Mouse (Mus musculus): Measurements from ENCODE around the gene Serpina16. TPM values are rescaled to one million over a fixed set of nuclear protein-coding genes. Genes with fewer than 3 reads are reported as not detected.

Serpina16 gene
- total RNA-seq, 2 experiments from 2014 or later, result not detected

GRCm38 (mm10) chr12:103659171-103659570 lies 16.8 kb downstream of the Serpina16 start:
- no peak for ATAC-seq (replicated peaks; ENCODE audit: poor library complexity, severe bottlenecking)

GRCm38 (mm10) chr12:103657991-103658390 lies 17.9 kb downstream of the Serpina16 start:
- no peak for ATAC-seq (replicated peaks; ENCODE audit: poor library complexity, severe bottlenecking)

- no peak for ATAC-seq (replicated peaks; ENCODE audit: poor library complexity, severe bottlenecking)
Observed at GRCm38 (mm10) chr12:103656848-103657626, 18.9 kb downstream of the Serpina16 start, which contains the start of gene Serpina6. Gene Serpina6, minus strand, starts transcription at chr12:103657212.

GRCm38 (mm10) chr12:103655123-103656044 lies 20.6 kb downstream of the Serpina16 start:
- ATAC-seq (replicated peaks; ENCODE audit: poor library complexity, severe bottlenecking), result no peak

- no peak for ATAC-seq (replicated peaks; ENCODE audit: poor library complexity, severe bottlenecking)
Observed at GRCm38 (mm10) chr12:103653836-103654235, 22.1 kb downstream of the Serpina16 start.

- no peak for ATAC-seq (replicated peaks; ENCODE audit: poor library complexity, severe bottlenecking)
Observed at GRCm38 (mm10) chr12:103646314-103646713, 29.6 kb downstream of the Serpina16 start.

- no peak for ATAC-seq (replicated peaks; ENCODE audit: poor library complexity, severe bottlenecking)
Observed at GRCm38 (mm10) chr12:103644601-103645000, 31.3 kb downstream of the Serpina16 start.

GRCm38 (mm10) chr12:103643818-103644217 lies 32.1 kb downstream of the Serpina16 start:
- no peak for ATAC-seq (replicated peaks; ENCODE audit: poor library complexity, severe bottlenecking)

GRCm38 (mm10) chr12:103643336-103643735 lies 32.6 kb downstream of the Serpina16 start:
- ATAC-seq (replicated peaks; ENCODE audit: poor library complexity, severe bottlenecking), result peak; percentile 68

GRCm38 (mm10) chr12:103635846-103636245 lies 40.1 kb downstream of the Serpina16 start:
- ATAC-seq (replicated peaks; ENCODE audit: poor library complexity, severe bottlenecking), result no peak

- ATAC-seq (replicated peaks; ENCODE audit: poor library complexity, severe bottlenecking), result no peak
Observed at GRCm38 (mm10) chr12:103634430-103634829, 41.5 kb downstream of the Serpina16 start.

GRCm38 (mm10) chr12:103631203-103631612 lies 44.7 kb downstream of the Serpina16 start, which contains the start of gene Serpina10:
Gene Serpina10, minus strand, starts transcription at chr12:103631444.
- no peak for ATAC-seq (replicated peaks; ENCODE audit: poor library complexity, severe bottlenecking)

Other genes starting within 250 kb of the Serpina16 start
- 57.2 and 75.3 TPM in 2 replicates for gene Ifi27, start 241.9 kb downstream of the Serpina16 start, total RNA-seq (2014; fragmentation: Nextera tagmentation)
- 24.0 and 53.0 TPM in 2 replicates for gene Ifi27, start 241.9 kb downstream of the Serpina16 start, total RNA-seq (2017)
- 1.3 and 8.9 TPM in 2 replicates for gene Ifi27l2a, start 232.5 kb downstream of the Serpina16 start, total RNA-seq (2014; fragmentation: Nextera tagmentation)
- gene Ifi27l2a, start 232.5 kb downstream of the Serpina16 start, total RNA-seq (2017), result 3.5 and 4.0 TPM in 2 replicates
- not detected in 2 replicates for gene Ifi27l2b, start 218.9 kb downstream of the Serpina16 start, total RNA-seq (2014; fragmentation: Nextera tagmentation)
- not detected in 2 replicates for gene Ifi27l2b, start 218.9 kb downstream of the Serpina16 start, total RNA-seq (2017)
- gene Ppp4r4, start 143.9 kb downstream of the Serpina16 start, total RNA-seq (2014; fragmentation: Nextera tagmentation), result 0.43 TPM in 1 of 2 replicates, not detected in the other
- gene Ppp4r4, start 143.9 kb downstream of the Serpina16 start, total RNA-seq (2017), result 0.30 TPM in 1 of 2 replicates, not detected in the other
- not detected in 2 replicates for gene Serpina10, start 44.7 kb downstream of the Serpina16 start, total RNA-seq (2014; fragmentation: Nextera tagmentation)
- not detected in 2 replicates for gene Serpina10, start 44.7 kb downstream of the Serpina16 start, total RNA-seq (2017)
- not detected in 2 replicates for gene Serpina6, start 18.9 kb downstream of the Serpina16 start, total RNA-seq (2014; fragmentation: Nextera tagmentation)
- not detected in 2 replicates for gene Serpina6, start 18.9 kb downstream of the Serpina16 start, total RNA-seq (2017)
- not detected in 2 replicates for gene Serpina1f, start 19.4 kb upstream of the Serpina16 start, total RNA-seq (2014; fragmentation: Nextera tagmentation)
- not detected in 2 replicates for gene Serpina1f, start 19.4 kb upstream of the Serpina16 start, total RNA-seq (2017)
- not detected in 2 replicates for gene Serpina1d, start 97.5 kb upstream of the Serpina16 start, total RNA-seq (2014; fragmentation: Nextera tagmentation)
- not detected in 2 replicates for gene Serpina1d, start 97.5 kb upstream of the Serpina16 start, total RNA-seq (2017)
- not detected in 2 replicates for gene Serpina1b, start 154.2 kb upstream of the Serpina16 start, total RNA-seq (2014; fragmentation: Nextera tagmentation)
- not detected in 2 replicates for gene Serpina1b, start 154.2 kb upstream of the Serpina16 start, total RNA-seq (2017)
- not detected in 2 replicates for gene Serpina1a, start 187.4 kb upstream of the Serpina16 start, total RNA-seq (2014; fragmentation: Nextera tagmentation)
- not detected in 2 replicates for gene Serpina1a, start 187.4 kb upstream of the Serpina16 start, total RNA-seq (2017)
- gene Serpina1c, start 228.7 kb upstream of the Serpina16 start, total RNA-seq (2014; fragmentation: Nextera tagmentation), result not detected in 2 replicates
- not detected in 2 replicates for gene Serpina1c, start 228.7 kb upstream of the Serpina16 start, total RNA-seq (2017)

Measured in granulocyte monocyte progenitor cell, adult 5-6 weeks (primary cell).